Mouse (Mus musculus) CD4-positive, CD25-positive, alpha-beta regulatory T cell, adult 4 months (primary cell): ENCODE measurements around the gene Ano3. TPM values are rescaled to one million over a fixed set of nuclear protein-coding genes. Genes with fewer than 3 reads are reported as not detected.

ENCODE experiments used
- ATAC-seq: one replicate; pipeline ENCODE4 v1.8.0; 2017
- polyA plus RNA-seq, 2 experiments: library from polyadenylated mRNA; unstranded; fragments of 100-300 nt; shearing (Covaris generic); gene quantifications; one replicate each; pipeline ENCODE4 v1.2.1; 2017

The Ano3 gene
- polyA plus RNA-seq, 2 experiments from 2014 or later, result 0.13 TPM; not detected in 1

DNA sequence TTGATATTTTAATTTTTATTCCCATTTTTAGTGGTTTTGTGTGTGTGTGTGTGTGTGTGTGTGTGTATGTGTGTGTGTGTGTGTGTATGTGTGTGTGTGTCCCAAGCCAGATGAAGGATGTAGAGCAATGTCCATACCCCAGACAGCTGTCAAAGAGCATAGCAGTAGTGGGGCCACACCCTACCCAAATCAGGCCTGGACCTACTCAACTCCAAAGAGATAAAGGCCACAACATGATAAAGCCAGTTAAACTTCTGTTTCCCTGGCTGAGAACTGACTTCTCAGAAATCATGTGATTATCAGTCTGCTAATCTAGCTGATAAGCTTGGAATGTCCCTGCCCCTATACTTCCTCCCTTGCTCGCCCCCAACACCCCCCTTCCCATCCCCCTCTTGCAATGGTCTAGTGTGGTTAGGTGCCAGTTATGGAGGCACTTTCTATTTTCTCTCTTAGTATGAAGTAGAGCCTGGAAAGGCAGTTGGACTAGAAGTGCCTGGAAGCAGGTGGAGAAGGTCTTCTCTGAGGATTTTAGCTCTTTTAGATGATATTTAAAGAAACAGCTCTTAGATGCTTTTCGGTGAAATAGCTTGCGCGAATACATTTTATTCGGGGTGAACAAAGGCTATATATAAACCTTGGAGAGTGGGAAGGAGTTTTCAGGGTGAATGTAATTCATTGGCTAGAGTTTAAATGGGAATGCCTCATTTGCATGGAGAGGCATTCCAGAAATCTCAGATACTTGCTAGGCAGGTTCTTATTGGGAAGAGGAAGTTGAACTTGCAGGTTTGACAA is 144.2 kb downstream of the Ano3 start:
- ATAC-seq, result no peak

DNA sequence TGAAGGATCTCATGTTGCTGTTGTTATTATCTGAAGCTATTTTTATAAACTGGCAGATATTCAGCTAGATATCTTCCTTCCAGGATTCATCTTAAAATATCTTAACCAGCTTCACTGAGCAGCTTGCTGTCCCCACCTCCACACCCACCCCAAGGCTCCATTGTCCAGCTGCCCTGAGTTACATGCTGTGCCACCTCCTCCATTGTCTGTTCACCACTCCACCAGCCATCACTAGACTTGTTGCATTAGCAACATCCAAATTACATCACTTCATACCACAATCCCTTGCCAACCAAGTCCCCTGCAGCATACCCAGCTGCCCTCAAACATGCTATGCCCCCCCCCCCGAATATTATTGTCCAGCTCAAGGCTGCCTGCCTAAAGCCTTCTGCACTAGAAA is 154.8 kb downstream of the Ano3 start:
- no peak for ATAC-seq

DNA sequence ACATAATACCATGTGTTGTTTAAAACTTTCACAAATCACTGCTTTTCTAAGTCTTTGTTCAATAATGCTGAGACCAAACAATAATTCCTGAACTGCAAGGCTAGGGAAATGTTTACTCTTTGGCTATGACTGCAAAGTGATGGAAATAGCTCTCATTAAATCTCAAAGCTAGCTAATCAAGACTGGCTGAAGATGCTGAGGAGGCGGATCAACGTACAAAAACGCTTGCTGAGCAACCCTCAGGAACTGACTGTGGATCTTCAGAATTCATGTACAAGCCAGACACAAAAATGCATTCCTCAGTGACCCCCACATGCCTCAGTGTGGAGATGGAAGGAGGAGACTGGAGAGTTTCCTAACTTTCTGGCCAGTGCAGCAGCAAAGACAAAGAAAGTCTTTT is 155.3 kb downstream of the Ano3 start:
- ATAC-seq, result no peak

DNA sequence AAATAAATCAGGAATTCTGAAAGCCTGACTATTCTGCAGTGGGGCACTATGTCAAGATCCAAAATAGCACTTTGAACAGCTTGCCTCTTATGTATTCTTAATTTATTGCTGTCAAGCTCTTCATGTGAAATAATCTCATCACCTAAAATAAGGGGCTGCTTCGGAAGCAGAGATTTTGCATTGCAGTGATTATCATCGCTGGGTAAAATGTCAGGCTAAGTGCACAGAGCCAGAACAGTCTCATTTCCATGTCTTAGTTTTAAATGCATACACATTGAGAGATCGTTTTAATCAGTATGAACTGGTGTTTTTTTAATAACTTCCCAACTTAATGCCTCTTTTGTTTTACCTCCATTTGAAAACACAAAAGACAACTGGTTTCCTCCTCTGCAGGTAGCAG is 163.3 kb downstream of the Ano3 start:
- ATAC-seq, result no peak

DNA sequence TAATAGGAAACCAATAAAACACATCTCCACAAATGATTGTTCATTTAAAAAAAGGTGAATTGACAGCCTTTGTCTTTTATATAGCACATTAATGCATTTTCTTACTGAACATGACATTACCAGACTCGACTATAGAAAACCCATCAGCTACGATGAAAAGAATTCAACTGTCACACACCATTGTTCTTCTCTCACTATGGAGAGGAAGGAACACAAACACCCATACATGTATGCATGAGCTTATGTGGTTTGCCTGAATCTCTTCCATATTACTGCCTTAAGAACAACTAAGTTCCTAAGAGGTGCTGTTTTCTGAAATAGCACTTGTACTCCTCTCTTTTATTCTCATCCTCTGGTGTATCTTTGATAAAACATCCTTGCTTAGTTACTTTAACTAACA is 191.3 kb downstream of the Ano3 start:
- ATAC-seq, result no peak

DNA sequence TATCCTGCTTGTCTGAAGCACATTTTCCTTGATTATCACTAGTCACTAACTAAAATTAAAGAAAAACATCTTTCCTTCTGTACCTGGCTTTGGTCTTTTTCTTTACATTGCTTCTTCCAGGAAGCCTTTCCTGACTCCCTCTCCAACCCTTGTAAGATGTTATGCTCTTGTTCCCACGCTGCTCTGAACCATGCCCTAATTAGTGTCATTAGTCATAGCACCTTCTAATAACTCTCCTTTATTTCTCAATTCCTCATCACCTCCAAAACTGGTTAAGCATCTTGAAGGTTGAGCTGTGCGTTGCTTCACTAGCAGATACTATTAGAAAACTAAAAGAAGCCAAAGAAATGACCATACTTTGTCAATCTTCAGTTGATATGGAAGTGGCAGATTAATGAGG is 193.2 kb downstream of the Ano3 start:
- ATAC-seq, result no peak

DNA sequence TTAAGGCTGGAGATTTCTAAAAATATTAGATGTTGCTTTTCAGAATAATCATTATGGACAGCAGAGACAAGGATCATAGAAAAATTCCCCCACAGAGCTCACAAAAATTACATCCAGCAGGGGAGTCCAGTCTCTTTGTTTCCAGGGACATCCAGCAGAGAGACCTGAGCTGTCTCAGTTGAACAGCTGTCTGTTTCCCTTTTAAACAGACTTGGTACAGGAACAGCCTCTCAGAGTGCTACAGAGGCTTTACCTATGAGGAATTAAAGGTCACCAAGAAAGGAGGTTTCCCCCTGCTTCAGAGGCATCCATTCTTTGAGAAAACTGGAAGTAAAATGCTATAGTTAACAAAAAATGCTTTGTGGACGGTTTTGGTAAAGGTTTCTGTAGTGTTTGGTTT is 210.2 kb downstream of the Ano3 start:
- ATAC-seq, result no peak

DNA sequence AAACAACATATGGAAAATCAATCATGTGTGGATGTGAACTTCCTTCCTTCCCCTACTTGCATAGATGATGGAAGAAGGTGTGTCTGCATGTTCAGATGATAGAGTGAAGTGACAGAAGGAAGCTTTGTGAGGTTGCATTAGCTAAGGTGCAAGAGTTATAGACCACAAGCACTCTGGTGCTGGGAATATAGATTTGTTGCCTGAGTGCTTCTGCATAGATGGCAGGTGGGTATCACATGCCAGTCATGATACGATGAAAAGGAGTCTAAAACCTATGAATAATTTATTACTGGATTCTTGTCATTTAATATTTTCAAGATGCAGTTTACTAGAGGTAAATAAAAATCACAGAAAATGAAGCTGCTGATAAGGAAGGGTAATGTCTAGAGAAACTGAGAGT is 210.9 kb downstream of the Ano3 start:
- no peak for ATAC-seq

DNA sequence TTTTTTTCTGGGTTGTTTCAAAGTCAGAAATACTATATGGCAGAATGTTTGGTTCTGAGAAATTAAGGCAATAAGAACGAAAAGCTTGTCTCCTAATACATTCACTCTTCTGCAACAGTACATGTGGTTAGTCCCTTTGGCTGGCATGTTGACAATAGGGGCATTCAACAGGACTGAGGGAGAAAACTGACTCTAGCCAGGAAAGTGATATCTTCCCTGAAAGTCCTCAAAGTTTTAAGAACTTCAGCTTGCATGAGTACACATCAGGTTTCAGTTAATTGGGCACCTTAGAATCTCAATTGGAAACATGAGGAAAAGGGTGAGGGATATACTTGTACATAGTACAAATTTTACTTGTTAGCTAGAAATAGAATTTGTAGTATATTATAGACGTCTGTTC is 212.7 kb downstream of the Ano3 start:
- ATAC-seq, result no peak

DNA sequence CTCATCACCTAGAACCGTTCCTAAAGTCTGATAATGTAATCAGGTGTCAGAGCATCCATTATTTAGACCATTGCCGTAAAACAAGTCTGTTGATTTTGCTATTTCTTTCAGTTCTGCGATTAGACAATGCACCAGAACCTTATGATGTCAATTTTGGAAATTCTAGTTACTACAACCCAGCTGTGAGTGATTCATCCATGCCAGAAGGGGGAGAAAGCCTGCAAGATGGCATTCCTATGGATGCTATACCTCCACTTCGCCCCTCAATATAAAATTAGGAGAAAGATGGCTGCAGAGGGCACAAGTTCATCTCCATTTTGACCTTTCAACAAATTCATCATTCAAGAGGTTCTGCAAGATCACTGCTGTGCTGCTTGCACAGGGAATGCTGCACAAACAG is 213.5 kb downstream of the Ano3 start:
- no peak for ATAC-seq

DNA sequence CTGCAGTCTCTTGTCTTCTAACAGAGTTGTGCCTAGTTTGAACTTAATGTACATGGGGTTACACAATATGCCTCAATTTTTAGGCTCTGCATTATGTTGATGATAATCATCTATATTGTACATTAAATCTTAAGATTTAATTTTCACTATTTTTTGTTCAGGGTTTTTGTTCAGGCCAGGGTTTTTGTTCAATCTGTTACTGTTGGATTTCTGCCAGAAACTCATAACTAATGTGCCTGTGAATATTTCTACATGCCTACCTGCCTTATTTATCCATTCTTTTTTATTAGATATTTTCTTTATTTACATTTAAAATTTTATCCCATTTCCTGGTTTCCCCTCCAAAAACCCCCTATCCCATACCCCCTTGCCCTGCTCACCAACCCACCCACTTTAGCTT is 224.6 kb downstream of the Ano3 start:
- no peak for ATAC-seq

DNA sequence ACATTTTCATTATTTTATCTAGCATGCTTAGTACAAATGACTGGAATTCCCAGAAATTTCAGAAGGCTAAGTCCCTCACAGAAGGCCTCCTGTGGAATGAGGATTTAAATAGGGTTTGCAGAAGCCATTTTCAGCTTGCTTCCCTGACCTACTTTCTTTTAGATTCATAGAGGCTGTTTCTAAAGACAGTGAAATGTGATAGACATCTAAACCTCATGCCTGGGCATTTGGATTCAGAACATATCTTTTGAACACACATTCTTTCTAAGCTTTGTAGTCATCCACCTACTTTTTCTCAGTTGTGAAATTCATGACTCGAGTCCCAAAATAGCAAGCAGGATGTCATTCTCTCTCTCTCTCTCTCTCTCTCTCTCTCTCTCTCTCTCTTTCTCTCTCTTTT is 228.5 kb downstream of the Ano3 start:
- no peak for ATAC-seq

DNA sequence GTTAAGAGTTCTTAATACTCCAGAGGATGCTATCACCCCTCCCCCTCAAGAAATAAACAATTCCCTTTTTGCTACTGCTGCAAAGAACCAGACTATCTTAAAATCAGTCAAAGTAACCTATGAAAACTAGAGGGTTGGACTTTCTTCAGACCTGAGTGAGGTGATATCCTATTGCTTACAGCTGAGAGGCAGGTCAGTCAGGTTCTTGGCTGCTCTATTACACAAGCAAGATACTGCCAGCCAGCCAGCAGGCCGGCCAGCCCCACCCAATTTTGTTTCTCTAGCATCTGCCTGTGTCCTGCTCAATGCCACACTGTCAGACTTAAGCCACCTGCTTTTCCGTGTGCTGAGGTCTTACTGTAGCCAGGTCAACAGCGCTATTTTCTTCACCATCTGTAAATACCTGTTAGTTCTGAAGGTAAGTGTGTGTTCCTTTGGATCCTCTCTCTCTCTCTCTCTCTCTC is 229.4 kb downstream of the Ano3 start, which contains the start of gene Muc15:
Gene Muc15, plus strand, starts transcription at position 51 of the 464 bp plus-strand sequence.
- no peak for ATAC-seq

DNA sequence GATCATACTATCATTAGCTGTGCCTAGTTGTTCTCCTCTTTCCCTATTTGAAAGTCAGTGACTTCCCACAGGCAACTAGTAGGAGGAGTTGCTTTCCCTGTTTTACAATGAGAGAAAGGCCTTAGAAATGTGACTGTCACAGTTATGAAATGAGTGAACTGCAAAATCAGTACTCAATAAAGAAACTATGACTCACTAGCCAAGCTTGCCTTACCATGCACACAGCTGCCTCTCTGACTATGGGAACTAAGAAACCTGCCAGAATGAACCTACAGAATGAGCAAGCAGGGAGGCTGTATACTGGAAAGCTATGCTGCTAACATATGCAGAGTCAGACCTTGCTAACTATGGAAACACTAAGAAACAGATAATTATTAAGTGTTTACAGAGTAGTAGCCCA is 231.7 kb downstream of the Ano3 start:
- no peak for ATAC-seq

DNA sequence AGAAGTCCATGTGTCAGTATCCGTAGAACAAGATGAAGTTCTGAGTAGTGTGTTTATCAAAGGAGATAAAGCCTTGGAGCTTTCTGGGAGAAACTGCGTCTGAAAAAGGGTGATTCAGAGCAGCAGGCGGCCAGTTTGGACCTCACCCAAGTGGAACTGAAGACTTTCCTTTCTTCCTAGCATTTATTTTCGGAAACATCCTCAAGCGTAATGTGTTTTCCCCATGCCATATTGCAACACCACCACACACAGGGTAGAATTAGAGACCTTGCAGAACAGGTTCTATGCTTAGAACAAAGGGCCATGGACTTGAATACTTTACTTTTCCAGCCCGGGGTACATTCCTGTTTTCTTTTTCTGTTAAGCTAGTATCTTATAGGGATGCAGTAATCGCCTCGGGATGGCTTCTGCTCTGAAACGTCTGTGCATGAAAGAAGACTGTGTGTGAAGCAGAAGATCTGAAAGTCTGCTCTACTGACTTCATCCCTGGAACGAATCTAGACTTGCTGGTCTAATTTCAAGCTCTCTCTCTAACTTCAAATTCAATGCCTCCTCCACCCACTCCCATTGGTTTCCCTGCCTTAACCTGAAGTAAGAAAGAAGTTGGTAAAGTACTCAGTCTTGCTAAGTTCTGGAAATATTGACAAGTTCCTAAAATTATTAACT is 240.5 kb downstream of the Ano3 start:
- ATAC-seq, result no peak

DNA sequence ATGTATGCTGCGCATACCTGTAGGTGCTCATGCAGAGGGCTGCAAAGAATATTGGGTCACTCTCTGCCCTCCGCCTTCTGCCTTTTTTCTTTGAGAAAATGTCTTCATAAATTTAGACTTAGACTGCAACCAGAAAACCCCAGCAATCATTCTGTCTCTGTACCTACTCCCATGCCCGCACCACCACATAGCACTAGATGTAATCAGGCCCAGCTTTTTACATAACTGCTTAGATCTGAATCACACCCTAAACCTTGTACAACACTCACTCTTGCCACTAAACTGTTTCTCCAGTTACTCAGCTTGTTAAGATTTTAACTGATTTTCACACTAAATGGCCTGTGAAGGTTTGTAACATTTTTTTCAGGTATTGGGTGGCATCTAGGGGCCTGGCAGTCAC is 241.3 kb downstream of the Ano3 start:
- no peak for ATAC-seq

DNA sequence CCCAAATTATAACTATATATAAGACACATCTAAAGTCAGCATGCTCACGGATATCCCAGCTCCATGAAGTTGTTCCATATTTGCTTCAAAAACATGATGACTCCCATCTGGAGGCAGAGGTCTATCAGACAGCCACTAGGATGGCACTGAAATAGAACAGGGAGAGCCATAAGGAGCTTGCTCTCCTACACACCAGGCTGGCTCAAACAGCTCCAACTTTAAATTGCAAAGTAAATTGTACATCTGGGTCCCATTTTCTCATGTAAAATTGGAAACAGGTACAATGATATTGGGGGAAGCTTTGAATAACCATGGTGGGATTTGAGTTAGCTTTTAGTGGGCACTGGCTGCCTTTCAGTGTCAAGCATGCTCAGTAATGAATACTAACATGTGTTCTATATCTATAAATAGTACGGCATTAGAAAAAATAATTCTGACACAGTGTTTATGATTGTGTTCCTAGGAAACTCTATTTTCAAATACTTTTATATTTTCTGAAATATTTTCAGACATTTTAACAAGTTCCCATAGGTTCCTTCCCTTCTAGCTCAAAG is 279.6 kb downstream of the Ano3 start:
- no peak for ATAC-seq

DNA sequence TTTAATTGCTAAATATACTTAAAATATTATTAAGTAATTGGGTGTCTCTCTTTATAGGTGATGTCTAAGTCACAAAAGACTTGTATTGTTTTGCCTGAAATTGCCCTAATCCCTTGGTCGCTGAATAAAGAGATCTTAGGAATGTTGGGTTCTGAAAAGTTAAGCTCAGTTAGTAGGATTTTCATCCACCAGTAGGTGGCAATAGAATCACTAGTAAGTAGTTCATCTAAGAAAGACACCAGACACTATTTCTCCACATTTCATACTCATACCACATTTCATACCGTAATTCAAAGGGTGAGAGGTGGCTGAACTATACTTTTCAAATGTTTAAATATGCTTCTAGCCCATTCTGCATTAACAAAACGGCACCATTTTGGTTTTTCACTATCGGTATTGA is 287.4 kb downstream of the Ano3 start:
- ATAC-seq, result no peak

DNA sequence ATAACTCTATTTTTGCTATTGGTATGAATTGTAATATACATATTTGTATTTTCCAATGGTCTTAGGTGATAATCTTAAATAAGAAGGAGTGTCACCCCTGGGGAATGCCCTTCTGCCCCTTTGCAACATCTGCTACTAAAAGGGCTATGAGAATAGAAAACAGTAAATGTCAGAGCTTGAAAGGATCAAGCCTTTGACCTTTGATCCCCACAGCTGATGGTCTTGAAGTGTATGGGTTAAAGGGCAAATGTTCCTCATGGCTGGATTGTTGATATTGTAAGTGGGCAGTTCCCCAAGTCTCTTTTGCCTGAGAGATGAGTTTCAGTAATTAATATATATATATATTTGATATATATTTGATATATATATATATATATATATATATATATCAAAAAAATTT is 305.9 kb downstream of the Ano3 start:
- no peak for ATAC-seq

DNA sequence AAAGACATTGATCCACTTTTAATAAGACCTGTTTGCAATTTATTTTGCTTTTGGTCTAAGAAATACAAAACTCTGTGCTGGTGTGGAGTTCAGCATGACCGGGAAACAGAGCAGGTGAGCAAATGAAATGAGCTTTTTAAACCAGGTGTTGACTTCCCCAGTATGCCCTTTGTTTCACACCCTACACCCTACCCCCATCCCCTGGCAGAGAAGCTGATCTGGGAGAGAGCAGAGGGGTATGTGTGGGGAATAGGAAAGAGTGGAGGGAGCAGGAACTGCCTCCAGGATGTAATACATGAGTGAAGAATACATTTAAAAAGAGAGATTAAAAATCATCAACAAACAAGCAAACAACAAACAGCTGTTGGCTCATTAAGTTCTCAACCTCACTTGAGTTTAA is 306.4 kb downstream of the Ano3 start:
- no peak for ATAC-seq
